Mouse (Mus musculus) layer of hippocampus, adult 9-11 months (tissue): ENCODE measurements around the gene Prim2.
"Not testable (repeated sequence)": the region's sequence is repeated elsewhere in the genome, so short reads cannot be mapped to it uniquely, and the experiment has no call there.

Source experiments
- DNase-seq: peaks from one replicate; pipeline ENCODE4 v3.0.0; 2022

Prim2 gene

GRCm38 (mm10) chr1:33649534-33650108 is 20.0 kb downstream of the Prim2 start:
- DNase-seq, result no peak

GRCm38 (mm10) chr1:33649021-33649420 is 20.6 kb downstream of the Prim2 start:
- DNase-seq, result no peak

GRCm38 (mm10) chr1:33647661-33648060 is 21.9 kb downstream of the Prim2 start:
- DNase-seq, result no peak

- peak; percentile 52 for DNase-seq
Measured at GRCm38 (mm10) chr1:33647173-33647572, 22.4 kb downstream of the Prim2 start.

GRCm38 (mm10) chr1:33645689-33646088 is 23.9 kb downstream of the Prim2 start:
- no peak for DNase-seq

GRCm38 (mm10) chr1:33641139-33641538 is 28.5 kb downstream of the Prim2 start:
- DNase-seq, result peak; percentile 59

GRCm38 (mm10) chr1:33640089-33640488 is 29.5 kb downstream of the Prim2 start:
- no peak for DNase-seq

GRCm38 (mm10) chr1:33639234-33639633 is 30.4 kb downstream of the Prim2 start:
- DNase-seq, result no peak

- DNase-seq, result no peak
Measured at GRCm38 (mm10) chr1:33637827-33638226, 31.8 kb downstream of the Prim2 start.

GRCm38 (mm10) chr1:33636421-33637195 is 33.0 kb downstream of the Prim2 start:
- DNase-seq, result no peak

GRCm38 (mm10) chr1:33631002-33631618 is 38.5 kb downstream of the Prim2 start:
- not testable (repeated sequence) for DNase-seq

- no peak for DNase-seq
Measured at GRCm38 (mm10) chr1:33627803-33628202, 41.8 kb downstream of the Prim2 start.

GRCm38 (mm10) chr1:33627070-33627469 is 42.5 kb downstream of the Prim2 start:
- DNase-seq, result no peak

- no peak for DNase-seq
Measured at GRCm38 (mm10) chr1:33624900-33625299, 44.7 kb downstream of the Prim2 start.

GRCm38 (mm10) chr1:33624441-33624840 is 45.2 kb downstream of the Prim2 start:
- no peak for DNase-seq

GRCm38 (mm10) chr1:33621791-33622190 is 47.8 kb downstream of the Prim2 start:
- no peak for DNase-seq

GRCm38 (mm10) chr1:33620091-33620788 is 49.4 kb downstream of the Prim2 start:
- DNase-seq, result no peak

- not testable (repeated sequence) for DNase-seq
Measured at GRCm38 (mm10) chr1:33616642-33617041, 53.0 kb downstream of the Prim2 start.

- no peak for DNase-seq
Measured at GRCm38 (mm10) chr1:33612100-33612499, 57.5 kb downstream of the Prim2 start.

GRCm38 (mm10) chr1:33610026-33610721 is 59.4 kb downstream of the Prim2 start:
- peak; percentile 8 for DNase-seq

- DNase-seq, result no peak
Measured at GRCm38 (mm10) chr1:33608133-33608532, 61.5 kb downstream of the Prim2 start.

GRCm38 (mm10) chr1:33604087-33604699 is 65.4 kb downstream of the Prim2 start:
- no peak for DNase-seq
